Mouse (Mus musculus) bone marrow macrophage, adult 2 months (primary cell): Measurements from ENCODE around the gene Dhx37.

ENCODE experiments used
- CTCF ChIP-seq: IDR thresholded peaks from 2 replicates; pipeline ENCODE4 v1.5.1; 2012; ENCODE audit warnings: low read depth, mild to moderate bottlenecking, low read length, moderate library complexity
- POLR2A ChIP-seq: IDR thresholded peaks from 2 replicates; pipeline ENCODE4 v1.6.1; 2012; ENCODE audit warnings: mild to moderate bottlenecking, low read depth, low read length, borderline replicate concordance

DNA sequence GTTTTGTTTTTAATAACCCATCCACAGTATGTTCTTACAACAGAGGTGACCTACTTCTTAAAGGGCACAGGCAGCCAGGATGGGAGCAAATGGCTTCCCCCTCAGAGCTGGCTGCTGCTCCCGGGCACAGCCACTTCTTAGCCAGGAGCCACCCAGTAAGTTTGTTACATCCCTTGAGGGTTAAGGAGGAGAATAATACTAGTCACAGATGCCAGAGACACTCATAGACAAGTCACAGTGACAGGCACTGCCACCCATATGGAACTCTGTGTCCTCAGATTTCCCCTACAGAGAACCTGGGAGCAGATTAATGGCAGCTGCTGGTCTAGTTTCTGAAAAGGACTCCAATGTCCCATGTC is 41.3 kb downstream of the Dhx37 start:
- TF ChIP-seq POLR2A (no peak), CTCF (no peak)
